Mouse (Mus musculus) C2C12 (cell line): ENCODE measurements around the gene 2210011C24Rik.

Experiments used
- CEBPB ChIP-seq: IDR thresholded peaks from one replicate; pipeline ENCODE4 v1.6.1; 2011; ENCODE audit warnings: low read depth, mild to moderate bottlenecking, control low read depth, moderate library complexity
- CTCF ChIP-seq: IDR thresholded peaks from one replicate; pipeline ENCODE4 v1.5.1; 2011; ENCODE audit not compliant: control insufficient read depth, insufficient read depth, insufficient read length
- FOSL1 ChIP-seq: IDR thresholded peaks from one replicate; pipeline ENCODE4 v1.8.0; 2011; ENCODE audit warnings: mild to moderate bottlenecking, low read length; ENCODE audit not compliant: poor library complexity, insufficient read depth, severe bottlenecking
- MAX ChIP-seq: IDR thresholded peaks from one replicate; pipeline ENCODE4 v1.6.1; 2011; ENCODE audit warnings: mild to moderate bottlenecking, control low read depth
- MYOD1 ChIP-seq: IDR thresholded peaks from one replicate; pipeline ENCODE4 v1.6.1; 2011; ENCODE audit warnings: low read depth; ENCODE audit not compliant: control insufficient read depth, insufficient read length
- MYOG ChIP-seq: IDR thresholded peaks from one replicate; pipeline ENCODE4 v1.6.1; 2011; ENCODE audit not compliant: control insufficient read depth, insufficient read length; ENCODE audit errors: extremely low read depth
- USF1 ChIP-seq: IDR thresholded peaks from one replicate; pipeline ENCODE4 v1.6.1; 2011; ENCODE audit warnings: low read depth, mild to moderate bottlenecking, control low read depth, moderate library complexity

- TF ChIP-seq CTCF (no peak), CEBPB (no peak), MYOD1 (no peak), MAX (no peak), USF1 (no peak), FOSL1 (no peak), MYOG (no peak)
Observed at GRCm38 (mm10) chr8:83994030-83994429, 17.9 kb downstream of the 2210011C24Rik start.
